Mouse (Mus musculus): ENCODE measurements around the gene Grin3a. TPM values are rescaled to one million over a fixed set of nuclear protein-coding genes. Genes with fewer than 3 reads are reported as not detected.

Gene Grin3a
- under 0.01 TPM in 1 of 2 replicates, not detected in the other for total RNA-seq (2017)

DNA sequence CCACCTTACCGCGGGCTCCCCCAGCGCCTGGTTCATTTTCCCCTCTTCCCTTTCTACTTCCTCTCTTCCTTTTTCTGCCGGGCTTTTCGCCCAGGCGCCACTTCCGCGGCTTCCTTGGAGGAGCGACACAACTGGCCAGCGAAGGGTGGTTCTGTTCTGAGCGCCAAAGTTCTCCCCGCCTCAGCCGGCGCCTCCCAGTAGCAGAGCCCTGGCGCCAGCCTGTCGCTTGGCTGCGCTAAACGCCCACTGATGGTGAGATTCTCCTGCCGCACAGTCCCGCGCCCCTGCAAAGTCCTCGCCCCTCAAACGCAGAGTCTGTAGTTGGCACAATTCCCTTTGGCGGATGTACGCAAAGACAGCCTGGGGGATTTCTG lies at the start of gene Grin3a:
Grin3a (minus strand) TSS at position 133 of the 374 bp plus-strand sequence.
- peak; percentile 69 to 79 for ATAC-seq (replicated peaks in 1 of 2; ENCODE audit: insufficient read depth in 1 of 2, low FRiP score in 2 of 2, low TSS enrichment in 1 of 2, low read depth in 1 of 2, poor library complexity in 2 of 2, severe bottlenecking in 2 of 2)

DNA sequence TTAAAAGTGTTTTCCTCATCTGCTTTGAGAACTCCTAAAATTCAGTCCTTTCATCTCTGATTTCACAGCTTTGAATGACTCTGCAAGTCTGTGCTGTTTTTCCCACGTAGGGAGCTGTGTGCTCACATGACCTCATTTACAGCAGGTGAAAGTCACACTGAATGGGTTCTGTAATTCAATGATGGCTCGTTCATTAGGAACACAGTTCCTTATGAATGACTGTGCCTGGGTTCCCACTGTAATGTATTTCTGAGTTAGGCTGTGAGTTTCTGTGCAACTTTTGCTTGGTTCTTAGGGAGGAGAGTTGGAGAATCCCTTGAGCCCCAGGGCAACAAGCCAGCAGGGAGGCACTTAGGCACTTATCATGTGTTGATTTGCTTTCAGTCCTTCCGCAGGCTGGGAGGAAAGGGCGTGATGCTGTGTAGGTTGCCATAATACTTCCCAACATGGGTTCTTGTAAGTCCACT lies 46.3 kb upstream of the Grin3a start:
- no peak for ATAC-seq (replicated peaks in 1 of 2; ENCODE audit: insufficient read depth in 1 of 2, low FRiP score in 2 of 2, low TSS enrichment in 1 of 2, low read depth in 1 of 2, poor library complexity in 2 of 2, severe bottlenecking in 2 of 2)

DNA sequence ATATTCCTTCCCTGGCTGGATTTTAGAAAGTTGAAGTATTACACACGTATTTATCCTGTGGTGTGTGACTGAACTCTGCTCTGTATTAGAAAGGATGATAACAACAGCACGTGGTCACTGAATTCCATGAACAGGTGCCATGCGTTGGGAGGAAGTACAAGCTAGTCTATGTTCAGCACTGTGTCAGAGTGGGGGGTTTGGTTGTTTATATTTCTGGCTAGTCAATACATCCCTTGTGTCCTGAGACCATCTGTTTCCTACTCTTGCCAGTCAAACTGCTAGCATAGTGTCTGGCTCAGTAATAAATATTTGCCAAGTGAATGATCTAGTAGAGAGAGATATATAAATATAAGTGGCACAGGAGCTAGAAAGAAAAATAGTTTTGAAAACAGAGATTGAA lies 31.5 kb upstream of the Grin3a start:
- ATAC-seq (replicated peaks in 1 of 2; ENCODE audit: insufficient read depth in 1 of 2, low FRiP score in 2 of 2, low TSS enrichment in 1 of 2, low read depth in 1 of 2, poor library complexity in 2 of 2, severe bottlenecking in 2 of 2), result no peak

DNA sequence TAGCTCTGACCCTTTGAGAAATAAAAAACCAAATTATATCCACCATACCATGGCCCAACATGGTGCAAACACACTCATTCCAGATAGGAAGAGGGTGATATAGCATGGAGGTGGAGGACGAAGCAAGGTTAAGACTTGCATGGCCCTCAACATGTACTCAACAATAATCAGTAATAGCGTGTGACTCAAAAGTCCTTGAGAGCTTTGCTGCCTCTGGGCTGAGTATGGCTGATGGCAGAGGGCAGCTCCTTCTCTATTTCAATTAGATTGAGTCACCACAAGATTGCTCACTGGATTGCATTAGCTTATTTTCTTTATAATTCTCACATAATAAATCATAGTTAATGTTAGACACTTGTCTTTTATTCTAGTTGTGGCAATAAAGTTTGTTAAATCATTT lies 15.1 kb upstream of the Grin3a start:
- no peak for ATAC-seq (replicated peaks in 1 of 2; ENCODE audit: insufficient read depth in 1 of 2, low FRiP score in 2 of 2, low TSS enrichment in 1 of 2, low read depth in 1 of 2, poor library complexity in 2 of 2, severe bottlenecking in 2 of 2)

DNA sequence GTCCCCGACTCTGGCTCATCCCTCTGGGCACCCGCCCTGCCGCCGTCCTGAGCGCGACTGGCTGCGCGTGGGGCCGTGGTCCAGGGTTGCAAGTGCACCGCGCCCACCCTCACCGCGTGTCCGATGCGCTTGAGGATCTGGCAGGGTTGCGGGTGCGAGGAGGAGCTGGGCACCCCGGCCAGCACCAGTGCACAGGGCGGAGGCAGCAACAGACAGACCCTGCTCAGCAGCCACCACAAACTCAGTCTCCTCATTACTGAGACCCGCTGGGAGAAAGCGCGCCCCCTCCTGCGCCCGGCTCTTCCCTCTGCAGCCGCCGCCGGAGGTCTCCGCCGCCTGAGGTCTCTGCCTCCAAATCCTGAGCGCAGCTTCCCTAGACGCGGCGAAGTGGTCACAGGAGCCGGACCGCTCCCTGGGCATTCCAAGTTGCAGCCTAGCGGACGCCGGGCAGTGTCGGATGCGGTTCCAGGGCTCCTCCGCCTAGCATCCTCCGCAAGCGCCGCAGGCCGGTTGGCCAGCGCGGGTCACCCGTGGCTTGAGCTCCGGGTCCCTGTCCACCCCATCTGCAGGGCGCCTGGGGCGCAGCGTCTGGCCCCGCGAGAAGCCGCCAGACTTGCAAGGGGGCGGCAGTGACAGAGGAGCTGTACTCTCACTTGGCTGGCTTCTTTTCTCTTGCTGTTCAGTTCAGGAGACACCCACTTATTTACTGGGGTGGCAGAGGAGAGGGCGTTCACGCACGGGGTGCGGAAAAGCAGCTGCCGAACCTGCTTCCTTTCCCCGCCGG lies 524 bp downstream of the Grin3a start:
- peak; percentile 40 to 57; a peak in 2 of 4 replicates for ATAC-seq (replicated peaks in 1 of 2; ENCODE audit: insufficient read depth in 1 of 2, low FRiP score in 2 of 2, low TSS enrichment in 1 of 2, low read depth in 1 of 2, poor library complexity in 2 of 2, severe bottlenecking in 2 of 2)

DNA sequence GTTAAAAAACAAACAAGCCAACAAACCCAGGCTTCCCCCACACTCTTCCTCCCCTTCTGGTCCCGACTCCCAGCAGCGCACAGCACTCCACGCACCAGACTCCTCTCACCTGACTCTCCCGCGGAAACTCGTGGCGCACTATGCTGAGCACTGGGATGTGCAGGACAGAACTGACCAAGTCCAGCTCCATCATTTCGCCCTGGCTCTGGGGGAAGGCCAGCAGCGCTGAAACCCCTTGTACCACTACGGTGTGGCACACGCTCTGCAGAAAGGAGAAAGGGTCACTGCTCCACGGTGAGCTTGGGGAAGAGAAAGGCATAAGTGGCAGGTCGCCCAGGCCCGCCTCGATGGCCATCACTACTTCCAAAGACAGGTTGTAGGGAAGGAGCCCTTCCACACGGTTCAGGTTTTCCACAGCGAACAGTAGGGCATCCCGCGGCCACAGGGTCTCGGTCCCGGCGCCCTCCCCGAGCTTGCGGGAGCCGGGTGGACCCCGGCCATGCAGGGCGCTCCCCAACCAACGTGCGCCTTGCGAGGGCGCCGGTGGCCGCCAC lies 1.2 kb downstream of the Grin3a start:
- ATAC-seq (replicated peaks in 1 of 2; ENCODE audit: insufficient read depth in 1 of 2, low FRiP score in 2 of 2, low TSS enrichment in 1 of 2, low read depth in 1 of 2, poor library complexity in 2 of 2, severe bottlenecking in 2 of 2), result no peak

DNA sequence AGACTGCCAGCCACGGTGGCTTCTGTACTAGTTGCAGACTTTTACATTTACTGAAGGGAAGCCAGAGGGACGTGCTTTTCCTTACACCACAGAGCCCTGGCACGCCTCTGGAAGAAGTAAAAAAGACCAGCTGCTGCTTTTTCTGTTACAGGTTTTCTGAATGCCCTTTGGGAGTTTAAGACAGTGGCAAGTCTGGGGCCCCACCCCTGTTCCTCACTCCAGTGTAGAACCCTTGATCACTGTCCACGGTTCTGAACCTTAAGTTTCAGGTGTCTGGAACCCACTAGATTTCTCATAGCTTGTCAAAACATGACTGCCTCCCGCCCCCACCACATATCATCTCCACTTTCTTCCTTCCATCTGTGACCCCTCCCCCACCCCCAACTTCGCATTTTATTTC lies 1.8 kb downstream of the Grin3a start:
- ATAC-seq (replicated peaks in 1 of 2; ENCODE audit: insufficient read depth in 1 of 2, low FRiP score in 2 of 2, low TSS enrichment in 1 of 2, low read depth in 1 of 2, poor library complexity in 2 of 2, severe bottlenecking in 2 of 2), result 0 out of 4 replicates have a peak, but pooled peaks of 1 of the 2 experiments have one; percentile 25

DNA sequence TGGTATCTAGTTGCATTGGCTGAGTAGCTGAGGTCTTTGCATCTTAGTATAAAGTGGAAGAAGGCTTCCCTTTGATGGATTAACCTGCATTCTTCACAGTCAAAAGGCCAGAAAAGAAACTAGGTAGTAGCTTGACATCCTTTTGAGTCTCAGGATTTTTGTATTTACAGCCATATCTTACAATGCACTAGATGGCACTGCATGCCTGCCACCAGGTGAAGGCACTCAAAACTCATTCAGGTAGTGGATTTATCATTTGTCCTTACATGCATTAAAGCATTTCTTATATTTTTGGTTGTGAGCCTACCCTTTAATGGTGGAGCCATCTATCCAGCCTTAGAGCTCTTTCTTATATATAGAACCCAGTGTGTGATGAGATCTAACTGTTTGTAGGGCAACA lies 13.5 kb downstream of the Grin3a start:
- ATAC-seq (replicated peaks in 1 of 2; ENCODE audit: insufficient read depth in 1 of 2, low FRiP score in 2 of 2, low TSS enrichment in 1 of 2, low read depth in 1 of 2, poor library complexity in 2 of 2, severe bottlenecking in 2 of 2), result no peak

DNA sequence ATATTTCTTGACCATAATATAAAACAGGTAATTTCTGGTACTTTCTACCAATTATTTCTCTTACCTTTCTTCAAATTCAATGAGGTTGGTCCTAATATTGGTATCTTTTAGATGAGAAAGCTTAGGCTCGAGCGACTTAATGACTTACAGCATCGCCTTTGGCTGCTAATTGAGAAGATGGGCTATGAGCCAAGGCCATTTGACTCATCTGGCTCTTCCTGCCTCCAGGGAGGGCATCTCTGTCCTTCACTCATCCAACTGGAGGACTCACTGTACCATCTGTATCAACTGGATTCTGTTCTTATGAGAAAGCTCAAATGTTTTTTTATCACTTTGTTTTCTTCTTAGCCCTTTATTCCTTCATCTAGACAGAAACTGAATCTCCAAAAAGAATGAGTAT lies 31.7 kb downstream of the Grin3a start:
- ATAC-seq (replicated peaks in 1 of 2; ENCODE audit: insufficient read depth in 1 of 2, low FRiP score in 2 of 2, low TSS enrichment in 1 of 2, low read depth in 1 of 2, poor library complexity in 2 of 2, severe bottlenecking in 2 of 2), result no peak

DNA sequence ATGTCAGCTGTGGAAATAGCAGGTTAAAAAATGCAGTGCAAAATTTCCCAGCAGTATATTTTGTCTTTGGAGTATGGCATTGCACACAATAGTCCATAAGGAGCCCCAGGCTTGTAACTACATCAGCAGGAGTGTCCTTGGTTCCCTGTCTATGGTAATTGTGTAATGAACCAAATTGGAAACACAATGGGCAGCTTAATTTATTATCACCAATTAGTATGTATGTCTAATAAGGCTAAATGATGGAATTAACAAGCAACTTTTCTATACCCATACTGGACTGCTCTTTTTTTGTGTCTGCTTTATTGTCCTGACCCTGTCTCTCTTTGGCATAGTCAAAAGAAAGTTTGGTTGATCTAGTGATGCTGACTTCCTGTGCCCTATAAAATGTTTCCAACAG lies 38.8 kb downstream of the Grin3a start:
- ATAC-seq (replicated peaks in 1 of 2; ENCODE audit: insufficient read depth in 1 of 2, low FRiP score in 2 of 2, low TSS enrichment in 1 of 2, low read depth in 1 of 2, poor library complexity in 2 of 2, severe bottlenecking in 2 of 2), result no peak

DNA sequence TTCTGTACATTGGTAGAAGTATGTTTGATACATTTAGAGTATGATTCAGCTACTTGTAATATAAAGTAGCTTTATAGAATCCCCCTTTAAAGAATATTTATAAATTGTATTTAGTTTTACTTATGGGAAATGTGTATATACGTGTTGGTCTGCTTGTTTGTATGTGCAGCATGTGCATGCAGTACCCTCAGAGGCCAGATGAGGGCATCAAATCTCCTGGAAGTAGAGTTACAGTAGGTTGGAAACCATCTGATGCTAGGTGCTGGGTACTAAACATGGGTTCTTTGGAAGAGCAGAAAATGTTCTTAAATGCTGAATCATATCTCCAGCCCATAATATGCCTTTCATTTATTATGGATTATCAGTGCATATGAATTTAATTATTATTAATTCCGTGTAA lies 46.2 kb downstream of the Grin3a start:
- no peak for ATAC-seq (replicated peaks in 1 of 2; ENCODE audit: insufficient read depth in 1 of 2, low FRiP score in 2 of 2, low TSS enrichment in 1 of 2, low read depth in 1 of 2, poor library complexity in 2 of 2, severe bottlenecking in 2 of 2)

DNA sequence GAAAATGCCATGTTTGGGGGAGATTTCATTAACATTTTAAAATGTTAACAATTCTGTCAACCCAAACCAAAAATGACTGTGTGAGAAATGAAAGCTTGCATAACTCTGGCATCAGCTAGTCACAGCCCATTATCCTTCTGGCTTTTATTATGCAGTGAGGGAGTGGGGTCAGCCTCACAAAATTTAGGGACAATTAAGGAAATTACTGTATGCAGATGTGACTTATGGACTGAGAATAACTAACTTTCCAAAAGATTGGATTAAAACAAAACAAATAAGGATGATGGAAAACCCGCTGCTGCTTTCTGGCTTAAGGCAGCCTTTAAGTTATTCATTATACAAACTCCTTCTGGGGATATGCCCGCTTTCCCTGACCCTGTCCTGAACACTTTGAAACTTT lies 56.6 kb downstream of the Grin3a start:
- no peak for ATAC-seq (replicated peaks in 1 of 2; ENCODE audit: insufficient read depth in 1 of 2, low FRiP score in 2 of 2, low TSS enrichment in 1 of 2, low read depth in 1 of 2, poor library complexity in 2 of 2, severe bottlenecking in 2 of 2)

DNA sequence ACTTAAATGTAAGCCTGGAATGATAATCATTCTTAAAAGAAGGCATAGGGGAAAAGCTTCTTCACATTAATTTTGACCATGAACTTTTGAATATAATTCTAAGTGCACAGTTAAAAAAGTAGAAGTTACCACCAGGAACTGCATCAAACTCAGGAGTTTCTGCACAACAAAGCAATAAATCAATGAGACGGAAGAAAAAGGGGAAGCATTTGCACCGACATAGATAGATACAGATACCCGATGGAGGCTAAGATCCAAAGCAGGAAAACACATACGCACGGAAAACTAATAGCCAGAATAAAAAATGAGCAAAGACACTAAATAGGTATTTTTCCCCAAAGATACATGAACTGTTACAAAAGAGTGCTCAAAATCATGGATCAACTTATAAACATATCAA lies 102.7 kb downstream of the Grin3a start:
- peak; percentile 68 to 78 for ATAC-seq (replicated peaks in 1 of 2; ENCODE audit: insufficient read depth in 1 of 2, low FRiP score in 2 of 2, low TSS enrichment in 1 of 2, low read depth in 1 of 2, poor library complexity in 2 of 2, severe bottlenecking in 2 of 2)

DNA sequence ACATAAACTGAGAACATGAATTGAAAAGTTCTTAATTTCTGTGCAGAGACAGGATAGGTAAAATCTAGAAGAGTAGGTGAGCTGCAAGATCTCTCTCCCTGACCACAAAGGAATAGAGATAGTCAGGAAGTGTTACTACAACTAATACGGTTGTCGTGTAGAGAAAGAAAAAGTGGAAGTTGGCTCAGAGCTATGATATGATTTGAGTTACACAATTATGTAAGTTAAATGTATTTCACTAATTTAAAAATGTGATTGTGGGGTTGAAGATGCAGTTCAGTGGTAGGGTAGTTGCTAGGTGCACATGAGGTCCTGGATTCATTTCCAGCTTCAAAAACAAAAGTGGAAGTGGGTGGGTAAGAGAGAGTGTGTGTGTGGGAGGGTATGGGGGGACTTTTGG lies 103.6 kb downstream of the Grin3a start:
- ATAC-seq (replicated peaks in 1 of 2; ENCODE audit: insufficient read depth in 1 of 2, low FRiP score in 2 of 2, low TSS enrichment in 1 of 2, low read depth in 1 of 2, poor library complexity in 2 of 2, severe bottlenecking in 2 of 2), result peak in 1 of 2 experiments; percentile 40; a peak in 2 of 4 replicates

DNA sequence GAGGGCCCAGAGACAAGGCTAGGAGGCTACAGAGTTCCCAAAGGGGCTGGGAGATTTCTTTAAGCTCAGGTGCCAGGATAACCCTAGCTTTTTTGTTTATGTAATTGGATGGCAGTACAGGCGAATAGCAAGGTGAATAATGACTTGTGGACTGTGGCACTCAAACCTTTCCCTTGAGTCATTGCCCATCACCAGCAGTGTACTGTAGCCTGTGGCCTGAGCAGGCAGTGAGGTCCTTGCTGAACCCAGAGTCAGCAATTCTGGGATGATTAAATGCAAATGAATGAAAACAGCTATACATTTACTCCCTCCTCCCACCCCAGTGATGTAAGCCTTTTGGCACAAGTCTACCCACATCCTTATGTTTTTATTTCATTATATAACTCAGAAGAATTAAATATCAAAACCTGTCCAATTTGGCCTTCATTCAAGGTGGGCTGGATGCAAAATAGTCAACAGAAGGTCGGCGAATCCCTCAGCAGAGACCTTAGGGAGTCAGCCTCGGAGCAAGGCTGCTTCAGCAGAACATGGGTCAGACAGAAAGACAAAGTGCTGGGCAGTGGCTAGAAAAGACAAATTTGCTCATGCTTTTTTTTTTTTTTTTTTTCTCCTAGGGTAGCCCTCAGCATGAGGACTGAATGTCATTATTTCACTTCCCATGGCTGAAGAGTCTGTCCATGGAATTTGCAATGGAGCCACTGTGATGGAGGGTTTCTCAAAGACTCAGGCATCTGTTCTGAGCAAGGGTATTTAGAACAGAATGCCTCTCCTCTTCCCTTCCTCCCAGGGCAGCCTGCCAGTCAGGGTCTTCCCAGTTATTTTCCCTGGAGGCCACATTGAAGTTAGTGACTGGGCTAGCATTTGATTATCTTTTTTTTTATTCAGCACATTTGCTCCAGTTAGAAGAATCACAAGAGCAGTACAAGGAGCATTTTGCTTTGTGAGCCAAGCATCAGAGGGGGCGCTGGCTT lies 104.5 kb downstream of the Grin3a start:
- no peak for ATAC-seq (replicated peaks in 1 of 2; ENCODE audit: insufficient read depth in 1 of 2, low FRiP score in 2 of 2, low TSS enrichment in 1 of 2, low read depth in 1 of 2, poor library complexity in 2 of 2, severe bottlenecking in 2 of 2)

DNA sequence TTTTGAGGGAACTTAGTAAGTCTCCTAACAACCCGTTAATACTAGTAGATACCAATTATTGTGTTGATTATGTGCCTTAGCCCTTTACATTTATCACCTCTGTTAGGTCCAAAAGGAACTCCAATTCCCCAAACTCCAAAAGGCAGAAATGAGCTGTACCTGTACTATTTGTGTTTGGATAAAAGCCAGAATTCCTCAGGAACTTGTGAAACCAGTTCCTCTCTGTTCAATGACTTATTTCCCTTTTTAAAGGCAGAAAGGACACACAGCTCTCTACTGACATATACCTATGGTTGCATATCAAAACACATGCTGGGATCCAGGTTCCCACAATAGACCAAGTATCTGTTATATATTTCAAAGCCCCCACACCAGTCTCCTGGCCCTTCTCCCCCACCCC lies 106.0 kb downstream of the Grin3a start:
- 0 out of 4 replicates have a peak, but pooled peaks of 1 of the 2 experiments have one; percentile 22 for ATAC-seq (replicated peaks in 1 of 2; ENCODE audit: insufficient read depth in 1 of 2, low FRiP score in 2 of 2, low TSS enrichment in 1 of 2, low read depth in 1 of 2, poor library complexity in 2 of 2, severe bottlenecking in 2 of 2)

DNA sequence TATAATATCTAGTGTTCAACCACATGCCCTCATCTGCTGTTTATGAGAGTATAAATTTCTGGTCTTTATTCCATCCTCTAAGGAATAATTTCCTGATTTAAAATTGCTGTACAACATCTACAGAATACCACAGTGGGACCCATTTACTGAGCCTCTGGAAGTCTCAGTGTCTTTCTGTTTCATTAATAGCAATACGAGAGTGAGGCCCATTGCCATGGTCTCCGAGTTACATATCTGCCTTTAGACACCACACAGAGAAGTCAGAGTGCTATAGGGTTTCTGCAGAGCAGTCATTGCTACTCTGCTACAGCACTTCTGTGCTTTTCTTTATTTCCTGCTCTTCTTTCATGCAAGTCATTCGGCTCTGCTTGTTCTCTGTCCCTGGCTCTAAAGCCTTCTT lies 116.2 kb downstream of the Grin3a start:
- ATAC-seq (replicated peaks in 1 of 2; ENCODE audit: insufficient read depth in 1 of 2, low FRiP score in 2 of 2, low TSS enrichment in 1 of 2, low read depth in 1 of 2, poor library complexity in 2 of 2, severe bottlenecking in 2 of 2), result no peak

DNA sequence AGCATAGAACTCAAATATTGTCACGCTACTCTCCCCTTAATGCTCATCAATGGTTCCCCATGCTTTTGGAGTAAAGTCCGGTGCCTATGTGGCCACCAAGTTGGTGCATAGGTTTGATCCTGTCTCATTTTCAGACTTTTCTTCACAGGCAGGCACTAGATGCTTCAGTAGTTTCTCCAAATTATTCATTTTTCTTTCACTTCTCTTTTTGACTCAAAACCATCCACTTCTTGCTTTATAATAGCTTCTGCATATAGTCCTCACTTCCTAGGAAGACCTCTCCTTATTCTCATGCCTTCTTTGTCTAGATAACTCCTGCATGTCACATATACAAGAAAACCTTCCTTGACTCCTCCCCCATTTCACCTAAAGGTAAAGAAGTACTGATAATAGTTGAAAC lies 121.6 kb downstream of the Grin3a start:
- no peak for ATAC-seq (replicated peaks in 1 of 2; ENCODE audit: insufficient read depth in 1 of 2, low FRiP score in 2 of 2, low TSS enrichment in 1 of 2, low read depth in 1 of 2, poor library complexity in 2 of 2, severe bottlenecking in 2 of 2)
